In genomic region chr6:30510291-30510690, GRCm38 (mm10) we compare ENCODE assay signal across 9 mouse cellular contexts. TPM values are rescaled to one million over a fixed set of nuclear protein-coding genes. Genes with fewer than 3 reads are reported as not detected.
DNase-seq lines count a peak whose midpoint lies in the region; ATAC-seq and TF ChIP-seq lines count a peak whose summit lies in the region.
"Had no signal": no experiment of that assay in that cellular context is flagged by ENCODE, and none has a peak within 500 bp of the region (broad histone marks: within the 10 kb centered on the region; RNA-seq: fewer than 3 reads in every experiment).

No protein-coding gene starts in this region.

- no peak for TF ChIP-seq POLR2A in cerebellum, adult 2 months (IDR thresholded peaks at IDR 0.05; ENCODE audit: borderline replicate concordance, insufficient read depth, low read length)
- no peak for TF ChIP-seq POLR2A in liver, adult 2 months (IDR thresholded peaks at IDR 0.05; ENCODE audit: extremely low read depth, insufficient read depth, low read length)

- no peaks in the 10 kb centered on the region for H3K79me2 ChIP-seq in liver, adult 2 months (ENCODE audit: control insufficient read depth, insufficient read depth, low read length)

- no peak for ATAC-seq in kidney, embryonic 15.5 days (replicated peaks; ENCODE audit: low FRiP score)
- ATAC-seq in heart, embryonic 13.5 days (ENCODE audit: extremely low read depth, insufficient number of reproducible peaks, low FRiP score, low TSS enrichment), result no peak
- no peak for ATAC-seq in stomach, embryonic 16.5 days (ENCODE audit: insufficient read depth, low FRiP score)

- H3K4me3 ChIP-seq in kidney, embryonic 15.5 days (replicated peaks), result no peak overlapping the region
- H3K4me3 ChIP-seq in cerebellum, adult 2 months (replicated peaks; ENCODE audit: insufficient read depth, low read depth, low read length), result no peak overlapping the region
- H3K4me3 ChIP-seq in heart, embryonic 13.5 days, result peak overlapping the region; percentile 62; the same call in 1 of the 2 replicates
- no peak overlapping the region for H3K4me3 ChIP-seq in liver, adult 2 months (ENCODE audit: insufficient read depth, low read depth, low read length)
- H3K4me3 ChIP-seq in stomach, embryonic 16.5 days (replicated peaks; ENCODE audit: low read length), result no peak overlapping the region

- TF ChIP-seq CTCF in cerebellum, adult 2 months (IDR thresholded peaks at IDR 0.05; ENCODE audit: borderline replicate concordance, insufficient read depth, low read depth, low read length), result no peak
- no peak for TF ChIP-seq CTCF in liver, adult 2 months (IDR thresholded peaks at IDR 0.05; ENCODE audit: low read depth, low read length)

- peaks cover 20% of the 10 kb centered on the region for H3K36me3 ChIP-seq in kidney, embryonic 15.5 days
- peaks cover 25% of the 10 kb centered on the region for H3K36me3 ChIP-seq in heart, embryonic 13.5 days
- peaks cover 4% of the 10 kb centered on the region; the same call in 1 of the 2 replicates for H3K36me3 ChIP-seq in liver, adult 2 months (ENCODE audit: control insufficient read depth, insufficient read depth, low read length)
- no peaks in the 10 kb centered on the region for H3K36me3 ChIP-seq in stomach, embryonic 16.5 days (ENCODE audit: control insufficient read depth, insufficient read depth, low read length)

- H3K4me2 ChIP-seq in kidney, embryonic 15.5 days, result peak overlapping the region; percentile 69
- peak overlapping the region; percentile 81 for H3K4me2 ChIP-seq in heart, embryonic 13.5 days
- peak overlapping the region; percentile 57; the same call in 1 of the 2 replicates for H3K4me2 ChIP-seq in stomach, embryonic 16.5 days (ENCODE audit: low read depth, low read length)

- H3K4me1 ChIP-seq in kidney, embryonic 15.5 days, result peaks cover 24% of the 10 kb centered on the region
- H3K4me1 ChIP-seq in cerebellum, adult 2 months (ENCODE audit: control insufficient read depth, insufficient read depth, low read length), result no peaks in the 10 kb centered on the region
- peaks cover 19% of the 10 kb centered on the region for H3K4me1 ChIP-seq in heart, embryonic 13.5 days
- peaks cover 3% of the 10 kb centered on the region; the same call in 1 of the 2 replicates for H3K4me1 ChIP-seq in liver, adult 2 months (ENCODE audit: control insufficient read depth, insufficient read depth, low read length)
- peaks cover 7% of the 10 kb centered on the region for H3K4me1 ChIP-seq in stomach, embryonic 16.5 days (ENCODE audit: control insufficient read depth, insufficient read depth, low read length)

- H3K27me3 ChIP-seq in kidney, embryonic 15.5 days, result no peaks in the 10 kb centered on the region
- no peaks in the 10 kb centered on the region for H3K27me3 ChIP-seq in cerebellum, adult 2 months (ENCODE audit: control insufficient read depth, insufficient read depth, low read length)
- H3K27me3 ChIP-seq in heart, embryonic 13.5 days (replicated peaks), result no peaks in the 10 kb centered on the region
- no peaks in the 10 kb centered on the region for H3K27me3 ChIP-seq in liver, adult 2 months (ENCODE audit: control insufficient read depth, insufficient read depth, low read length)
- no peaks in the 10 kb centered on the region for H3K27me3 ChIP-seq in stomach, embryonic 16.5 days (ENCODE audit: control insufficient read depth, insufficient read depth, low read length)

- 70% methylated on average over 5 of the region's 5 CpGs for WGBS in kidney, embryonic 15.5 days
- 69% methylated on average over 5 of the region's 5 CpGs for WGBS in cerebellum, adult 2 months
- 79% methylated on average over 5 of the region's 5 CpGs for WGBS in heart, embryonic 13.5 days
- 79% methylated on average over 5 of the region's 5 CpGs for WGBS in liver, adult 2 months
- 66% methylated on average over 5 of the region's 5 CpGs for WGBS in stomach, embryonic 16.5 days

- H3K9me3 ChIP-seq in kidney, embryonic 15.5 days (replicated peaks), result no peaks in the 10 kb centered on the region
- no peaks in the 10 kb centered on the region for H3K9me3 ChIP-seq in heart, embryonic 13.5 days
- H3K9me3 ChIP-seq in stomach, embryonic 16.5 days (replicated peaks; ENCODE audit: control insufficient read depth, low read length), result no peaks in the 10 kb centered on the region

- no peak for DNase-seq in kidney, adult 8-10 months
- DNase-seq in cerebellum, adult 2 months, result peak; percentile 23 to 25
- no peak for DNase-seq in liver, adult 2 months (ENCODE audit: extremely low read depth, low read depth, low spot score)
- DNase-seq in right cerebral cortex, adult 2 months (ENCODE audit: low spot score in 2 of 2), result no peak
- no peak for DNase-seq in left cerebral cortex, adult 8-10 months (ENCODE audit: low spot score in 2 of 2)

- 0 out of 2 replicates have a peak overlapping the region, but pooled peaks have one; percentile 24 for H3K9ac ChIP-seq in kidney, embryonic 15.5 days
- H3K9ac ChIP-seq in heart, embryonic 13.5 days, result peak overlapping the region; percentile 70
- H3K9ac ChIP-seq in liver, adult 2 months (ENCODE audit: low read depth, low read length), result no peak overlapping the region
- H3K9ac ChIP-seq in stomach, embryonic 16.5 days (ENCODE audit: low read length), result peak overlapping the region; percentile 57; the same call in 1 of the 2 replicates

- H3K27ac ChIP-seq in kidney, embryonic 15.5 days, result peak overlapping the region; percentile 97
- no peak overlapping the region for H3K27ac ChIP-seq in cerebellum, adult 2 months (ENCODE audit: insufficient read depth, low read length)
- peak overlapping the region; percentile 99 for H3K27ac ChIP-seq in heart, embryonic 13.5 days (replicated peaks)
- 0 out of 2 replicates have a peak overlapping the region, but pooled peaks have one; percentile 0 for H3K27ac ChIP-seq in liver, adult 2 months (replicated peaks; ENCODE audit: insufficient read depth, low read depth, low read length)
- peak overlapping the region; percentile 99 for H3K27ac ChIP-seq in stomach, embryonic 16.5 days (ENCODE audit: low read length)

RNA-seq across cellular contexts. Expression of gene Ssmem1, which starts 0.6 kb away (rescaled TPM):
- polyA plus RNA-seq in kidney, embryonic 15.5 days (2015; fragmentation: Nextera tagmentation; extraction: Ambion mirVana), result not detected in 2 replicates
- 0.08 and 0.17 TPM in 2 replicates for polyA plus RNA-seq in cerebellum, adult 2 months (2012; rRNA removed)
- polyA plus RNA-seq in heart, embryonic 13.5 days (2015; fragmentation: Nextera tagmentation; extraction: Ambion mirVana), result not detected in 2 replicates
- 0.20 TPM in 1 of 2 replicates, not detected in the other for total RNA-seq in liver, adult 2 months (2014; rRNA removed)
- polyA plus RNA-seq in liver, adult 2 months (2012; rRNA removed), result not detected in 2 replicates
- not detected in 2 replicates for polyA plus RNA-seq in stomach, embryonic 16.5 days (2015; fragmentation: Nextera tagmentation; extraction: Ambion mirVana)
- 1 to 10 TPM in 1 of 4 experiments, under 1 TPM in 3; 0.58 to 1.1 (median 0.86) TPM for total RNA-seq in left cerebral cortex, adult 8-10 months (2022)
- total RNA-seq: hematopoietic stem cell, adult 5-6 weeks had no signal

RNA-seq across cellular contexts. Expression of gene Tmem209, which starts 0.7 kb away (rescaled TPM):
- 44.5 and 46.6 TPM in 2 replicates for polyA plus RNA-seq in kidney, embryonic 15.5 days (2015; fragmentation: Nextera tagmentation; extraction: Ambion mirVana)
- 33.9 and 36.7 TPM in 2 replicates for polyA plus RNA-seq in cerebellum, adult 2 months (2012; rRNA removed)
- 24.2 and 25.6 TPM in 2 replicates for polyA plus RNA-seq in heart, embryonic 13.5 days (2015; fragmentation: Nextera tagmentation; extraction: Ambion mirVana)
- 9.2 and 12.0 TPM in 2 replicates for total RNA-seq in liver, adult 2 months (2014; rRNA removed)
- polyA plus RNA-seq in liver, adult 2 months (2012; rRNA removed), result 18.4 and 23.5 TPM in 2 replicates
- polyA plus RNA-seq in stomach, embryonic 16.5 days (2015; fragmentation: Nextera tagmentation; extraction: Ambion mirVana), result 29.9 and 31.6 TPM in 2 replicates
- 10 to 100 TPM; 22.8 to 25.2 (median 24.0) TPM for total RNA-seq in left cerebral cortex, adult 8-10 months (2022)

RNA-seq across cellular contexts. Expression of gene Cpa2, which starts 31.1 kb away (rescaled TPM):
- 20.2 and 21.5 TPM in 2 replicates for polyA plus RNA-seq in kidney, embryonic 15.5 days (2015; fragmentation: Nextera tagmentation; extraction: Ambion mirVana)
- 7.0 and 7.7 TPM in 2 replicates for polyA plus RNA-seq in cerebellum, adult 2 months (2012; rRNA removed)
- 4.6 and 6.9 TPM in 2 replicates for polyA plus RNA-seq in heart, embryonic 13.5 days (2015; fragmentation: Nextera tagmentation; extraction: Ambion mirVana)
- total RNA-seq in liver, adult 2 months (2014; rRNA removed), result 6.5 and 32.6 TPM in 2 replicates
- polyA plus RNA-seq in liver, adult 2 months (2012; rRNA removed), result 0.12 TPM in 1 of 2 replicates, not detected in the other
- 688 and 708 TPM in 2 replicates for polyA plus RNA-seq in stomach, embryonic 16.5 days (2015; fragmentation: Nextera tagmentation; extraction: Ambion mirVana)
- total RNA-seq in left cerebral cortex, adult 8-10 months (2022), result 1 to 10 TPM; 1.2 to 4.0 (median 2.1) TPM

RNA-seq across cellular contexts. Expression of gene Cpa4, which starts 57.9 kb away (rescaled TPM):
- 0.18 and 0.37 TPM in 2 replicates for polyA plus RNA-seq in kidney, embryonic 15.5 days (2015; fragmentation: Nextera tagmentation; extraction: Ambion mirVana)
- 0.14 and 0.16 TPM in 2 replicates for polyA plus RNA-seq in cerebellum, adult 2 months (2012; rRNA removed)
- 2.5 and 3.3 TPM in 2 replicates for polyA plus RNA-seq in heart, embryonic 13.5 days (2015; fragmentation: Nextera tagmentation; extraction: Ambion mirVana)
- total RNA-seq in liver, adult 2 months (2014; rRNA removed), result not detected in 2 replicates
- not detected in 2 replicates for polyA plus RNA-seq in liver, adult 2 months (2012; rRNA removed)
- polyA plus RNA-seq in stomach, embryonic 16.5 days (2015; fragmentation: Nextera tagmentation; extraction: Ambion mirVana), result 1.4 and 1.5 TPM in 2 replicates
- total RNA-seq in left cerebral cortex, adult 8-10 months (2022), result under 1 TPM; 0.17 to 0.39 (median 0.18) TPM
- total RNA-seq: hematopoietic stem cell, adult 5-6 weeks had no signal

Comparison
In these comparisons a context has a peak if more than half of its experiments do, and no peak if none do; other contexts are left out.
1. DNase-seq: peak in cerebellum, adult 2 months (2 of 2); none in kidney, adult 8-10 months (0 of 2), liver, adult 2 months (single experiment), right cerebral cortex, adult 2 months (0 of 2) and left cerebral cortex, adult 8-10 months (0 of 2).
2. RNA of gene Cpa2, which starts 31.1 kb away (polyA plus RNA-seq): 688 to 708 TPM in stomach, embryonic 16.5 days; 20.2 to 21.5 TPM in kidney, embryonic 15.5 days, 7.0 to 7.7 TPM in cerebellum, adult 2 months, 4.6 to 6.9 TPM in heart, embryonic 13.5 days and 0.12 TPM in liver, adult 2 months; every median in the first group is over 10 times any median in the second.
3. Peak in every context shown above with its lines, with median percentiles within 50 percentile points of each other: H3K4me2 ChIP-seq.